Mouse (Mus musculus): ENCODE results near the gene Irf2bp2. TPM values are rescaled to one million over a fixed set of nuclear protein-coding genes. Genes with fewer than 3 reads are reported as not detected.

Irf2bp2 gene
- polyA plus RNA-seq (2015; fragmentation: Nextera tagmentation; extraction: Ambion mirVana): 10.2 and 12.1 TPM in 2 replicates

DNA sequence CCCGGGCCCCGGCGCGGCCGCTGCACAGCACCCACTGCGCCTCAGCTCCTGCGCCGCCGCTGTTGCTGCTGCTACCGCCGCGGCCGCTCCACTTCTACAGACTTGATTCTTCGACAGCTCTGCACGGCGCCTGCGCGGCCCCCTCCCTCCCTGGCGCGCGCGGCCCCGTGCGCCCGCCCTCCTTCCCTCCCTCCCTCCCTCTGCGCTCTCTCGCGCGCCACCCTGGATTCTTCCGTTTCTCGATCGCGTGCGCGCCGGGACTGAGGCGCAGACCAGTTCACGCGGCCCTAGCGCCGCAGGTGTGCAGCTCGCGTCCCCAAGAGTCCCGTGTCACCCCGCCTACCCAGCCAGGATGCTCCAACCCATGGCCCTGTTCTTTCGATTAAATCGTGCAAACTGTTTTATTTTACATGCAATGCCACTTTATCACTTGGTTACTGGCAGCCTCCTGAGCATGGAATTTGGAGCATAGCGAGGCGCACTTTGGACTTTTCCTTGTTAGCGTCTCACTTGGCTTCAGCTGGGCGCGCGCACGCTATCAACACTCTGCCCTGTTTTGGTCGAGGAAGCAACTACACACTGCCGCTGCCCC, at the start of gene Irf2bp2:
TSS of gene Irf2bp2 (minus strand) at position 98 of the 592 bp plus-strand sequence.

Other genes starting within 250 kb of the Irf2bp2 start
- 34.9 and 35.3 TPM in 2 replicates for gene Coa6, start 171.5 kb downstream of the Irf2bp2 start, polyA plus RNA-seq (2015; fragmentation: Nextera tagmentation; extraction: Ambion mirVana)
- gene Tarbp1, start 118.9 kb downstream of the Irf2bp2 start, polyA plus RNA-seq (2015; fragmentation: Nextera tagmentation; extraction: Ambion mirVana): 1.9 and 2.3 TPM in 2 replicates

Data from spleen, postnatal 0 days (tissue).